Mouse (Mus musculus) T-helper 17 cell (primary cell): ENCODE measurements around the gene Trappc3.
"Not testable (repeated sequence)": the region's sequence is repeated elsewhere in the genome, so short reads cannot be mapped to it uniquely, and the experiment has no call there.

ENCODE experiments used
- in situ Hi-C, 2 experiments: fragments of 300-600 bp; cut with MboI, MseI; formaldehyde crosslinking; loops; 1 replicate in 1 of 2; 2 replicates in 1 of 2; pipeline ENCODE4 v1.15.1; 2025; ENCODE audit warnings: high pct_unique_total_duplicates in 2 of 2

The Trappc3 gene

GRCm38 (mm10) chr4:126262119-126262807 is at the start of gene Trappc3:
TSS of gene Trappc3 (plus strand) at chr4:126262325.
- in situ Hi-C loops, result loop anchor here (5.0 kb wide), 1 partner anchor 35 kb away; no protein-coding TSS in a partner anchor

GRCm38 (mm10) chr4:126217771-126218170 is 44.4 kb upstream of the Trappc3 start:
- in situ Hi-C loops, result no loop called here

- in situ Hi-C loops, result not testable (repeated sequence)
Measured at GRCm38 (mm10) chr4:126219540-126219939, 42.6 kb upstream of the Trappc3 start.

- in situ Hi-C loops, result no loop called here
Measured at GRCm38 (mm10) chr4:126220045-126220444, 42.1 kb upstream of the Trappc3 start.

GRCm38 (mm10) chr4:126222631-126223030 is 39.5 kb upstream of the Trappc3 start:
- in situ Hi-C loops, result no loop called here

- in situ Hi-C loops, result loop anchor here (5.0 kb wide), 2 partner anchors 36 to 81 kb away; partner anchors contain the start of gene Trappc3 (in 2 of the 2)
Measured at GRCm38 (mm10) chr4:126226640-126227039, 35.5 kb upstream of the Trappc3 start.

- in situ Hi-C loops, result loop anchor here (5.0 kb wide), 2 partner anchors 35 to 80 kb away; partner anchors contain the start of gene Trappc3 (in 2 of the 2)
Measured at GRCm38 (mm10) chr4:126227077-126227761, 34.9 kb upstream of the Trappc3 start.

- in situ Hi-C loops, result loop anchor here (5.0 kb wide), 2 partner anchors 34 to 79 kb away; partner anchors contain the start of gene Trappc3 (in 2 of the 2)
Measured at GRCm38 (mm10) chr4:126228144-126228543, 34.0 kb upstream of the Trappc3 start.

- in situ Hi-C loops, result loop anchor here (5.0 kb wide), 2 partner anchors 32 to 77 kb away; partner anchors contain the start of gene Trappc3 (in 2 of the 2)
Measured at GRCm38 (mm10) chr4:126229900-126230299, 32.2 kb upstream of the Trappc3 start.

GRCm38 (mm10) chr4:126233676-126234308 is 28.3 kb upstream of the Trappc3 start:
- in situ Hi-C loops, result loop anchor here in 1 of 2 experiments (5.0 kb wide), 1 partner anchor 74 kb away; no protein-coding TSS in a partner anchor

- in situ Hi-C loops, result loop anchor here in 1 of 2 experiments (5.0 kb wide), 1 partner anchor 73 kb away; no protein-coding TSS in a partner anchor
Measured at GRCm38 (mm10) chr4:126234496-126235175, 27.5 kb upstream of the Trappc3 start.

- in situ Hi-C loops, result no loop called here
Measured at GRCm38 (mm10) chr4:126235191-126235590, 26.9 kb upstream of the Trappc3 start.

- in situ Hi-C loops, result no loop called here
Measured at GRCm38 (mm10) chr4:126236467-126237280, 25.5 kb upstream of the Trappc3 start.

GRCm38 (mm10) chr4:126237721-126238242 is 24.3 kb upstream of the Trappc3 start:
- in situ Hi-C loops, result no loop called here

GRCm38 (mm10) chr4:126239862-126240475 is 22.2 kb upstream of the Trappc3 start:
- in situ Hi-C loops, result loop anchor here in 1 of 2 experiments (10.0 kb wide), 1 partner anchor 405 kb away; no protein-coding TSS in a partner anchor

GRCm38 (mm10) chr4:126241956-126242355 is 20.2 kb upstream of the Trappc3 start:
- in situ Hi-C loops, result loop anchor here in 1 of 2 experiments (10.0 kb wide), 1 partner anchor 407 kb away; no protein-coding TSS in a partner anchor

- in situ Hi-C loops, result loop anchor here in 1 of 2 experiments (10.0 kb wide), 1 partner anchor 408 kb away; no protein-coding TSS in a partner anchor
Measured at GRCm38 (mm10) chr4:126242510-126242909, 19.6 kb upstream of the Trappc3 start.

- in situ Hi-C loops, result loop anchor here in 1 of 2 experiments (10.0 kb wide), 1 partner anchor 412 kb away; no protein-coding TSS in a partner anchor
Measured at GRCm38 (mm10) chr4:126246202-126246889, 15.8 kb upstream of the Trappc3 start.
